Mouse (Mus musculus): Measurements from ENCODE around the gene Ap1m2.

GRCm38 (mm10) chr9:21289337-21289671, 22.8 kb downstream of the Ap1m2 start:
- no peak for TF ChIP-seq CTCF (IDR thresholded peaks at IDR 0.05; ENCODE audit: borderline replicate concordance, extremely low read depth, insufficient read depth, insufficient read length)
- no peak for TF ChIP-seq POLR2A (IDR thresholded peaks at IDR 0.05; ENCODE audit: borderline replicate concordance, extremely low read depth, insufficient read depth, insufficient read length, poor library complexity, severe bottlenecking)

All from brain, embryonic 14.5 days (tissue).